Mouse (Mus musculus) heart, postnatal 0 days (tissue): ENCODE measurements around the gene Gad1. TPM values are rescaled to one million over a fixed set of nuclear protein-coding genes. Genes with fewer than 3 reads are reported as not detected.

Experiments
- ATAC-seq: fragments of 200-750 bp; cut with Nextera tagmentation; 2 replicates; pipeline ENCODE4 v1.8.0; 2017; ENCODE audit warnings: low read depth, moderate number of reproducible peaks, moderate library complexity; ENCODE audit not compliant: insufficient read depth
- DNase-seq: peaks from one replicate; pipeline ENCODE4 v3.0.0-alpha.2; 2016; ENCODE audit warnings: low spot score
- H3K27ac ChIP-seq: fragments of 300-500 bp; sonication (generic); 2 replicates; pipeline ENCODE4 v1.5.1; 2014; ENCODE audit warnings: low read depth, mild to moderate bottlenecking
- H3K27me3 ChIP-seq: fragments of 300-500 bp; sonication (generic); 2 replicates; pipeline ENCODE4 v1.6.1; 2014; ENCODE audit warnings: low read length, mixed read lengths; ENCODE audit not compliant: control insufficient read depth, insufficient read depth
- H3K36me3 ChIP-seq: fragments of 300-500 bp; sonication (generic); replicated peaks from 2 replicates; pipeline ENCODE4 v1.6.1; 2014; ENCODE audit warnings: low read length, mixed read lengths; ENCODE audit not compliant: control insufficient read depth, insufficient read depth
- H3K4me1 ChIP-seq: fragments of 300-500 bp; sonication (generic); 2 replicates; pipeline ENCODE4 v1.6.1; 2014; ENCODE audit warnings: antibody characterized with exemption; ENCODE audit not compliant: control insufficient read depth, insufficient read depth
- H3K4me2 ChIP-seq: fragments of 300-500 bp; sonication (generic); 2 replicates; pipeline ENCODE4 v1.6.1; 2014; ENCODE audit warnings: low read depth, mild to moderate bottlenecking, low read length, moderate library complexity
- H3K4me3 ChIP-seq: fragments of 300-500 bp; sonication (generic); 2 replicates; pipeline ENCODE4 v1.5.1; 2014; ENCODE audit warnings: low read depth, low read length
- H3K9ac ChIP-seq: fragments of 300-500 bp; sonication (generic); replicated peaks from 2 replicates; pipeline ENCODE4 v1.6.1; 2014; ENCODE audit warnings: low read depth, low read length, mixed read lengths
- H3K9me3 ChIP-seq: fragments of 300-500 bp; sonication (generic); replicated peaks from 2 replicates; pipeline ENCODE4 v1.6.1; 2016; ENCODE audit warnings: low read length; ENCODE audit not compliant: control insufficient read depth
- CTCF ChIP-seq: IDR thresholded peaks from 2 replicates; pipeline ENCODE4 v1.5.1; 2016; ENCODE audit warnings: antibody characterized with exemption, control low read depth, low read depth
- EP300 ChIP-seq: IDR thresholded peaks from 2 replicates; pipeline ENCODE4 v1.6.1; 2016; ENCODE audit warnings: antibody characterized with exemption, low read depth
- WGBS: fragments of 180-500 bp; shearing (Covaris S2); extraction: QIAGEN DNeasy Blood & Tissue Kit; methylation state at CpG from one replicate; pipeline ENCODE4 v1.1.7; 2014; 5-methylcytosine and 5-hydroxymethylcytosine counted together
- polyA plus RNA-seq: library from polyadenylated mRNA; unstranded; fragments of >200 nt; fragmentation: Nextera tagmentation; extraction: Ambion mirVana; gene quantifications from 2 replicates; pipeline ENCODE4 v1.2.1, GENCODE M21; 2015
- total RNA-seq: library from RNA; depleted of rRNA; stranded (reverse); fragments of >200 nt; gene quantifications from 2 replicates; pipeline ENCODE4 v1.2.3, GENCODE M21; 2014; ENCODE audit warnings: low replicate concordance; rRNA removed

Gene Gad1
- total RNA-seq = not detected in 2 replicates
- polyA plus RNA-seq = 0.05 and 0.11 TPM in 2 replicates

DNA sequence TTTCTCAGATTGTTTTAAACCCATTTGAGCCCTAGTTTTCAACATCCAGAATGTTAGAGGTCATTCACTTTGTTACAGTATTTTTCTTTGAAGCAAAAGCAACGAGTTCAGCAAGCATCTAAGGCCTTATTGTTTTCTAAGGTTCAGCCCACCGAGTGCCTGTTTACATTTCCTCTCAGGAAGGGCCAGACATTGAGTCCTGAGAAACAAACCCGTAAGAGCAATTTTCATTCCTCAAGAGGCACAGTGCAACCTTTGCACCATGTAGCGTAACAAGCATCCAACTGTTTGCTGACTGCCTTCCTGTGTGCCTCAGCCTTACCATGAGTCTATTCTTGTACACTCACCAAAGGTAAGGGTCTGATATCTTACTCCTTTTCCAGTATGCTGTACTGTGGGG is at the start of gene Gad1:
Gad1 (plus strand) TSS at position 301 of the 400 bp plus-strand sequence.
- Histone ChIP-seq H3K4me1 (no peaks in the 10 kb centered on the region), H3K36me3 (no peaks in the 10 kb centered on the region), H3K9ac (no peak within 1 kb of the TSS), H3K4me2 (no peak within 1 kb of the TSS), H3K27me3 (0 out of 2 replicates have a peak, but pooled peaks cover 6% of the 10 kb centered on the region), H3K4me3 (no peak within 1 kb of the TSS), H3K27ac (no peak within 1 kb of the TSS), H3K9me3 (no peaks in the 10 kb centered on the region)
- 50% methylated on average over 4 of the region's 4 CpGs for WGBS
- no peak for ATAC-seq
- TF ChIP-seq CTCF = no peak
- TF ChIP-seq EP300 = no peak
- no peak for DNase-seq

DNA sequence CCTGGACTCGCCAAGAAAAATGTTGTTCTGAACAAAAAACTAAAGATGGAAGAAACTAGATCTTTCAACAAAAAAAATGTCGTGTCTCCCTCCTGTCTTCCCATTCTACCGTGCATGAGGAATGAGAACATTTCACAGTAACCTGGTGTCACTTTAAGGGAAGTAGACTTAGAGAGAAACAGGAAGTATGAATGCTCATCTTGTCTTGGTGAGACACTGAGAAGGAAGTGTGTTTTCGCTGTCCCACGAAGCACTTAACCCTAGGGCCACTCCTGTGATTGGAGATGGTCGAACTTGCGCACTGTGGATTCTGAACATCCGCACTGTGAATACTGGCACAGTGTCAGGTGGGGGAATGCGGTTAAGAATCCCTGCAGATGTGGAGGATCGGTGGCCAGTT is 49.4 kb upstream of the Gad1 start:
- H3K4me3 ChIP-seq = no peak overlapping the region
- no peak overlapping the region for H3K27ac ChIP-seq
- H3K9ac ChIP-seq = no peak overlapping the region
- TF ChIP-seq CTCF = no peak
- no peak for TF ChIP-seq EP300
- H3K4me1 ChIP-seq = peaks cover under 1% of the 10 kb centered on the region; the same call in 1 of the 2 replicates
- H3K27me3 ChIP-seq = 0 out of 2 replicates have a peak, but pooled peaks cover 13% of the 10 kb centered on the region
- ATAC-seq (no peak), DNase-seq (no peak)
- no peaks in the 10 kb centered on the region for H3K36me3 ChIP-seq
- WGBS = 65% methylated on average over 10 of the region's 10 CpGs
- H3K9me3 ChIP-seq = no peaks in the 10 kb centered on the region
- H3K4me2 ChIP-seq = no peak overlapping the region

DNA sequence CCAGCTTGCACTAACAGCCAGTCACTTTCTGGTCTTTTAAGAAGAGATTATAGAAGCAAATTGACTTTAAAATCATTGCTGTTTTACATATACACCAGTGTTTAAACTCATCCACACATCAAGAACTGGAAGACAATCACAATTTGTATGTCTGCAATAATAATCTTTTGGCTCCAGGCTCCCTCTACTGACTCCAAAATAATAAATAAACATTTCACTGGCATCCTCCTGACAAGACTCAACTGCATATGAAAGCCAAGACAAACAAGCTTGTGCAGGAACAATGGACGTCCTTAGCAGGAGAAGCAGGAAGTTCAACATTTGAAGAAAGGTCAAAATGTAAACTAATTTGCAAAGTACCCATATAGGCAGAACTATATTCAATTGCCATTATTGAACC is 47.6 kb upstream of the Gad1 start:
- Histone ChIP-seq H3K9me3 (no peaks in the 10 kb centered on the region), H3K9ac (no peak overlapping the region), H3K27me3 (0 out of 2 replicates have a peak, but pooled peaks cover 9% of the 10 kb centered on the region), H3K4me2 (no peak overlapping the region), H3K4me1 (peaks cover 6% of the 10 kb centered on the region; the same call in 1 of the 2 replicates), H3K36me3 (no peaks in the 10 kb centered on the region), H3K27ac (no peak overlapping the region), H3K4me3 (no peak overlapping the region)
- DNase-seq (peak; percentile 26), ATAC-seq (no peak)
- TF ChIP-seq CTCF = no peak
- no peak for TF ChIP-seq EP300
- WGBS = 17% methylated on average over 1 of the region's 1 CpGs

DNA sequence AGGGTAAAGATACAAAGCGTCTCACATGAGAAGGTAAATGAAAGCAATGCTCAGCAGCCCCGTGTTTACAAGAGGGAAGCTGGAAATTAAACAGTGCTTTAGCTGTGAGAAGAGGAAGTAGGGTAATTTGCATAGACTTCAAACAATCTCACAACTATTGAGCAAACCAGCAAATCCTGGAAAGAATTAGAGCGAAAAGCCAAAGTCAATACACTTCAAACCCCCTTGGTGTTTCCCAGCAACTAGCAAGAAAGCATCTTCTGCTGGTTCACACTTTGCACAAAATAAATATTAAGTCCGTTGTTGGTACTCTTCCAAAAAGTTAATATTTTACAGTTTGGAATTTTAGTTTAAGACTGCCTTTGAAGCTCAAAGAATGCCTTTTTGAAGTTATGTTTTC is 47.0 kb upstream of the Gad1 start:
- no peak overlapping the region for H3K4me3 ChIP-seq
- H3K36me3 ChIP-seq = no peaks in the 10 kb centered on the region
- H3K4me2 ChIP-seq = no peak overlapping the region
- DNase-seq (no peak), ATAC-seq (no peak)
- no peaks in the 10 kb centered on the region for H3K9me3 ChIP-seq
- H3K27ac ChIP-seq = no peak overlapping the region
- H3K4me1 ChIP-seq = peaks cover 6% of the 10 kb centered on the region; the same call in 1 of the 2 replicates
- 44% methylated on average over 4 of the region's 4 CpGs for WGBS
- H3K27me3 ChIP-seq = 0 out of 2 replicates have a peak, but pooled peaks cover 9% of the 10 kb centered on the region
- TF ChIP-seq CTCF (no peak), EP300 (no peak)
- H3K9ac ChIP-seq = no peak overlapping the region

DNA sequence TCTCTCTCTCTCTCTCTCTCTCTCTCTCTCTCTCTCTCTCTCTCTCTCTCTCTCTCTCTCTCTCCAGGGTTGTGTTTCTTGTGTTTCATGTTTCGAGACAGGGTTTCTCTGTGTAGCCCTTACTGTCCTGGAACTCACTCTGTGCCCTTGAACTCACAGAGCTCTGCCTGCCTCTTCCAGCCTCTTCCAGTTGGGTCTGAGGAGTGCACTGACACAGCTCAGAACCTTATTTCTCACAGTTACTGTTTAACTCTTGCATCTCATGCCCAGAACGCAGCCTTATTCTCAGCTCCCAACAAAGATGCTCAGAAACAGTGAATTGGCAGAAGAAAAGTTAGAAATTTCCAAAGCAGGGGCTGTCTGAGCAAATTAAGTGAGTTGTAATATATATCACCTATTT is 46.5 kb upstream of the Gad1 start:
- Histone ChIP-seq H3K27ac (no peak overlapping the region), H3K4me3 (no peak overlapping the region), H3K4me1 (peaks cover 6% of the 10 kb centered on the region; the same call in 1 of the 2 replicates), H3K27me3 (0 out of 2 replicates have a peak, but pooled peaks cover 9% of the 10 kb centered on the region), H3K9me3 (no peaks in the 10 kb centered on the region), H3K9ac (no peak overlapping the region), H3K36me3 (no peaks in the 10 kb centered on the region), H3K4me2 (no peak overlapping the region)
- no peak for ATAC-seq
- no peak for DNase-seq
- TF ChIP-seq EP300 = no peak
- no peak for TF ChIP-seq CTCF
- 50% methylated on average over 2 of the region's 2 CpGs for WGBS

DNA sequence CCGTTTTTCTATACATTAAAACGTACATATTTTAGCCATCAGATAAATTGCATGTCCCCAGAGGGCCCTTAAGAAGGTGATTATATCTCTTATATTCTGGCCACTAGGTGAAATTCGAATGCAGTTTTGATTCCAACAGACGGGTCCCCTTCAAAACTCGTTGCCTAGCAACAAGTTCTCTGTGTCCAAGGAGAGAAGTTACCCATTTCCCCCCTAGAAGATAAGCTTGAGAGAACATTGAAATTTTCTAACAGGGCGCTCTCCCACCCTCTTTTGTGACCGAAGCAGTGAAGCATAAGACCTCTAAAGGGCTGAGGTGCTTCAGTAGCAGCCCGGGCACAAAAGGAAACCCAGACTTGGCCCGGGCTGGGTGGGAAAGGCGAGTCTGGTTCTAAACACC is 44.4 kb upstream of the Gad1 start, which contains the start of gene Erich2:
Erich2 (plus strand) TSS at position 324 of the 400 bp plus-strand sequence.
- H3K4me2 ChIP-seq = peak within 1 kb of the TSS; percentile 80
- 22% methylated on average over 10 of the region's 10 CpGs for WGBS
- no peaks in the 10 kb centered on the region for H3K9me3 ChIP-seq
- no peaks in the 10 kb centered on the region for H3K36me3 ChIP-seq
- TF ChIP-seq EP300 (no peak), CTCF (no peak)
- H3K4me1 ChIP-seq = peaks cover 6% of the 10 kb centered on the region; the same call in 1 of the 2 replicates
- peak within 1 kb of the TSS; percentile 50 for H3K4me3 ChIP-seq
- 0 out of 2 replicates have a peak within 1 kb of the TSS, but pooled peaks have one; percentile 24 for H3K9ac ChIP-seq
- H3K27ac ChIP-seq = no peak within 1 kb of the TSS
- ATAC-seq (no peak), DNase-seq (no peak)
- 0 out of 2 replicates have a peak, but pooled peaks cover 9% of the 10 kb centered on the region for H3K27me3 ChIP-seq
